Mouse (Mus musculus): ENCODE measurements around the gene Arhgef33.

- TF ChIP-seq POLR2A (IDR thresholded peaks at IDR 0.05; ENCODE audit: borderline replicate concordance, extremely low read depth, low read depth, low read length) (no peak), CTCF (IDR thresholded peaks at IDR 0.05; ENCODE audit: insufficient read depth, low read length) (no peak)
These were observed 22.8 kb upstream of the Arhgef33 start for GRCm38 (mm10) chr17:80284446-80284845.
